Mouse (Mus musculus) c-Kit-negative CD71-positive TER-119-positive erythroid progenitor cells, embryonic 14.5 days (primary cell): ENCODE measurements around the gene Gm20838.
"Not testable (repeated sequence)": the region's sequence is repeated elsewhere in the genome, so short reads cannot be mapped to it uniquely, and the experiment has no call there.

Experiments used
- DNase-seq: peaks from one replicate; pipeline ENCODE4 v3.0.0-alpha.2; 2013; ENCODE audit warnings: low read depth, low spot score

Gene Gm20838

DNA sequence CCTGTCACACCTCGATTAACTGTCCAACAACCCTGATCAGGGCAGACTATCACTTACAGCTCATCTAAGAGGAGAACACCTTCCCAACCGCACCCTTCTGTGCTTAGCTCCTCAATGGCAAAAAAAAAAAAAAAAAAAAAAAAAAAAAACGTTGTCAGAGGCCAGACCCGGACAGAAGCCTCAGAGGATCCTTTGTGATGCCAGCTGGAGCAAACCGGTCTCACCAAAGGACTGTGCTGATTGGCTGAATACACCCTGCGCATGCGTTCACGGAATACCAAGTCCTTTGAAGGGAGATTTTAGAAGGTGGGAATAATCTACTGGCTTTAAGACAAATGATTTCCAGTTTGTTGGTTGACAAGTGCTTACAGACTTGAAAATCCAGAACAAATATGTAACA, at the start of gene Gm20838:
TSS of gene Gm20838 (minus strand) at position 101 of the 400 bp plus-strand sequence.
- not testable (repeated sequence) for DNase-seq
